Mouse (Mus musculus) liver, embryonic 16.5 days (tissue): ENCODE measurements around the gene Taf6l. TPM values are rescaled to one million over a fixed set of nuclear protein-coding genes. Genes with fewer than 3 reads are reported as not detected.

ENCODE experiments used
- ATAC-seq: fragments of 200-750 bp; cut with Nextera tagmentation; 2 replicates; pipeline ENCODE4 v1.8.0; 2017; ENCODE audit warnings: low read depth, mild to moderate bottlenecking, moderate number of reproducible peaks, moderate library complexity
- H3K27ac ChIP-seq: fragments of 300-500 bp; sonication (generic); 2 replicates; pipeline ENCODE4 v1.5.1; 2014; ENCODE audit warnings: mild to moderate bottlenecking, low read length
- H3K27me3 ChIP-seq: fragments of 300-500 bp; sonication (generic); 2 replicates; pipeline ENCODE4 v1.6.1; 2014; ENCODE audit warnings: low read depth, low read length, mixed read lengths; ENCODE audit not compliant: control insufficient read depth, insufficient read depth
- H3K36me3 ChIP-seq: fragments of 300-500 bp; sonication (generic); 2 replicates; pipeline ENCODE4 v1.6.1; 2014; ENCODE audit warnings: mild to moderate bottlenecking; ENCODE audit not compliant: control insufficient read depth, insufficient read depth
- H3K4me1 ChIP-seq: fragments of 300-500 bp; sonication (generic); 2 replicates; pipeline ENCODE4 v1.6.1; 2014; ENCODE audit warnings: low read depth, low read length, mixed read lengths; ENCODE audit not compliant: control insufficient read depth
- H3K4me2 ChIP-seq: fragments of 300-500 bp; sonication (generic); 2 replicates; pipeline ENCODE4 v1.6.1; 2014; ENCODE audit warnings: low read depth, low read length, mixed read lengths
- H3K4me3 ChIP-seq: fragments of 300-500 bp; sonication (generic); 2 replicates; pipeline ENCODE4 v1.5.1; 2014; ENCODE audit warnings: low read depth, mild to moderate bottlenecking, low read length
- H3K9ac ChIP-seq: fragments of 300-500 bp; sonication (generic); 2 replicates; pipeline ENCODE4 v1.6.1; 2014; ENCODE audit warnings: low read depth, low read length
- H3K9me3 ChIP-seq: fragments of 300-500 bp; sonication (generic); replicated peaks from 2 replicates; pipeline ENCODE4 v1.6.1; 2016; ENCODE audit warnings: low read length; ENCODE audit not compliant: control insufficient read depth
- WGBS: fragments of 180-500 bp; shearing (Covaris S2); extraction: QIAGEN DNeasy Blood & Tissue Kit; methylation state at CpG from one replicate; pipeline ENCODE4 v1.1.7; 2014; ENCODE audit not compliant: insufficient replicate concordance; 5-methylcytosine and 5-hydroxymethylcytosine counted together
- polyA plus RNA-seq: library from polyadenylated mRNA; unstranded; fragments of >200 nt; fragmentation: Nextera tagmentation; extraction: Ambion mirVana; gene quantifications from 2 replicates; pipeline ENCODE4 v1.2.1, GENCODE M21; 2015

Gene Taf6l
- polyA plus RNA-seq: 10.0 and 11.0 TPM in 2 replicates

DNA sequence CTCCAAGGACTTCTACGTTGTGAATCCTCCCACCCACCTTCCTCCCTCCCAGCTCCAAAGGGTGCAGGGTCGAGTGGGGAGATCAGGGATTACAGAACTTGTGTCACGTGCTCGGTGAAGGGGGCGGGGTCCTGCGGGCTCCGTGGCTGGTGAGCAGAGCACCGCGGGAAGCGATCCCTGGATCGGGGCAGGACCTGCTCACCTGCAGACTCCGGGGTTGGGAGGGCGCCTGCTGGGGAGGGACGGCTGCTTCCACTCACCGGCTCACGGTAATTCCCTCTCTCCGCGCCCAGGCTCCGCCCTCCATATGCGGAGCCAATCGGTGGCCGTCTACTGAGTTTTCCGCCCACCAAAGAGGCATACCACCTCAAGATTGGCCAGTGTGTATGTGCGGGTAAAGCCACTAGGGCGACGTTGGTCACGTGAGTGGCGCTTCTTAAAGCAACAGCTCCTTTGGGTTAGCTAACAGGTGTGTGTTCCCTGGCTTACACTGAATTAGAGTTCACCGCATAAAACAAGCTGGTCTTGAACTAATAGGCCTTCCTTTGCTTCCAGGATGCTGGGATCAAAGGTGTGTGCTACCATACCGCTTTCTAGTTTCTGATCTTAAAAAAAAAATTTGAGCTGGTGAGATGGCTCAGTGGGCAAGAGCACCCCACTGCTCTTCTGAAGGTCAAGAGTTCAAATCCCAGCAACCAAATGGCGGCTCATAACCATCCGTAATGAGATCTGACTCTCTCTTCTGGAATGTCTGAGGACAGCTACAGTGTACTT, at the start of gene Taf6l:
Gene Taf6l, minus strand, starts transcription at position 410 of the 774 bp plus-strand sequence.
- ATAC-seq: peak; percentile 99
- Histone ChIP-seq H3K4me3 (peak within 1 kb of the TSS; percentile 82), H3K27ac (peak within 1 kb of the TSS; percentile 79), H3K9me3 (no peaks in the 10 kb centered on the region), H3K4me2 (peak within 1 kb of the TSS; percentile 89), H3K9ac (peak within 1 kb of the TSS; percentile 78), H3K36me3 (peaks cover 15% of the 10 kb centered on the region), H3K27me3 (no peaks in the 10 kb centered on the region), H3K4me1 (peaks cover 15% of the 10 kb centered on the region)
- WGBS: under 1% methylated on average over 32 of the region's 32 CpGs

DNA sequence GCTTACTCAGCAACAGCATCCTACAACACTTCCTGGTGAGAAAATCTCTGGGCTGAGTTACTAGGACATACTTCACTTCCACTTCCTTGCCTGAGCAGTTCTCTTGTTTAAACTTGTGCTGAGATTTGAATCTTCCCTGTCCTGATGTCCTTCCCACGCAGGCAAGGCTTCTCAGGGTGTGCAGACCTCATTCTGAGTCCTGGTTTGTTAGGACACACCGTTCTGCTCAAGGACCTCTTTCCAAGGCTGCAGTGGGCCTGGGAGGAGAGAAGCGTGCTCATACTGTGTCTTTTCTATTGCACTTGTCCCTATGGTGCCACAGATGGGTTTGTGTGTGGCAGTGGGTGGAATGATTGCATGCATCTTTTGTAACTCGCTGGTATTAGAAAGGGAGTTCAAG, 46.8 kb upstream of the Taf6l start:
- peaks cover 72% of the 10 kb centered on the region for H3K36me3 ChIP-seq
- ATAC-seq: no peak

DNA sequence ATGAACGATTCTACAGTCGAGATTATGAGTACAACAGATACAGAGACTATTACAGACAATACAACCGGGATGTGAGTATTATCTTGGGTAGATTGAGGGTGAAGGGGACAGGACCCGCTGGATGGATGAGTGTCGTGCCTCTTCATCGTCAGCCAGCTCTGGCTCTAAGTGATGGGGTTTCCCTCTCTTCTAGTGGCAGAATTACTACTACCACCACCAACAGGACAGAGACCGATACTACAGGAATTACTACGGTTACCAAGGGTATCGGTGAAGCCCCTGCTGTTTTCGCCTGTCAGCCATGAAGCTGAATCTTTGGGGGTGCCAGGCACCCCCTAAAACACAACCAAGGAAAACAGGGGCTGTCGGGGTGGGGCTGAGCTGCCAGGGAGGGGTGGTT, 45.0 kb upstream of the Taf6l start:
- peaks cover 89% of the 10 kb centered on the region for H3K36me3 ChIP-seq
- no peaks in the 10 kb centered on the region for H3K27me3 ChIP-seq
- no peak overlapping the region for H3K27ac ChIP-seq
- H3K9ac ChIP-seq: no peak overlapping the region
- no peak overlapping the region for H3K4me3 ChIP-seq
- WGBS: 88% methylated on average over 11 of the region's 11 CpGs
- no peak for ATAC-seq
- no peaks in the 10 kb centered on the region for H3K9me3 ChIP-seq
- no peaks in the 10 kb centered on the region; the same call in 1 of the 2 replicates for H3K4me1 ChIP-seq
- no peak overlapping the region for H3K4me2 ChIP-seq

More for the DNA sequence above, 46.8 kb upstream of the Taf6l start:
- Histone ChIP-seq H3K9me3 (no peaks in the 10 kb centered on the region), H3K4me1 (peaks cover 8% of the 10 kb centered on the region), H3K27ac (peak overlapping the region; percentile 18; the same call in 1 of the 2 replicates), H3K9ac (no peak overlapping the region), H3K4me2 (no peak overlapping the region), H3K4me3 (no peak overlapping the region), H3K27me3 (no peaks in the 10 kb centered on the region)
- 91% methylated on average over 4 of the region's 4 CpGs for WGBS

DNA sequence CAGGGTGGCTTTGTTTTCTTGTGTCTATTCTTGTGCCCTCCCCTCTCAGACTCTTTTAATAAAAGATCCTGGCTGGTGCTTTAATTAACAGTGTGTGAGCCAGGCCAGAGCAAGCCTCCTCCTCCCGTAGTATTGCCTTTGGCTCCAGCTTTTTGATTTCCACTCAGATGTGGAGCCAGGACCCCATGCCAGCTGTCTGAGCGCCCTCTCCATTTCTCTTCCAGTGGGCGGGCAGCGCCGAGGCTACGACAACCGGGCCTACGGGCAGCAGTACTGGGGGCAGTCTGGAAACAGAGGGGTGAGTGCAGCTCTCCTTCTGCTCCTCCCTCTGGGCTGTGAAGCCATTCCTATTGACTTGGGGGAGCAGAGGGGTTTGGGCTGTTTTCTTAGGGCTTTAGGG, 44.4 kb upstream of the Taf6l start:
- Histone ChIP-seq H3K9ac (no peak overlapping the region), H3K27ac (no peak overlapping the region), H3K27me3 (no peaks in the 10 kb centered on the region), H3K4me2 (no peak overlapping the region), H3K36me3 (peaks cover 95% of the 10 kb centered on the region), H3K4me1 (no peaks in the 10 kb centered on the region; the same call in 1 of the 2 replicates), H3K9me3 (no peaks in the 10 kb centered on the region), H3K4me3 (no peak overlapping the region)
- ATAC-seq: no peak
- WGBS: 93% methylated on average over 8 of the region's 8 CpGs

DNA sequence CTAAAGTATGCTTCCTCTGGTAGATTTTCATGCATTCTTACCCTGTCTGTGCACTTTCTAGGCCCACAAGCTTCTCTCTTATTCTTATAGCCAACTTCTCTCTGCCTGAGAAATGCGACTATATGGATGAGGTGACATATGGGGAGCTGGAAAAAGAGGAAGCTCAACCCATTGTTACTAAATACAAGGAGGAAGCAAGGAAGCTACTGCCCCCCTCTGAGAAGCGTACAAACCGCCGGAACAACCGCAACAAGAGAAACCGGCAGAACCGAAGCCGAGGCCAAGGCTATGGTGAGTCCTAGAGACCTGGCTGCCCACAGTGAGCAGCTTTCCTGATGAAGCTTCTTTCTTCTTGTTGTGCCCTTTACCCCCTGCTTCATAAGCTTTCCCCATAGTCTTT, 43.4 kb upstream of the Taf6l start, which contains the start of gene AC129217.1:
Gene AC129217.1, plus strand, starts transcription at position 114 of the 400 bp plus-strand sequence.
- 49% methylated on average over 8 of the region's 8 CpGs for WGBS
- H3K4me2 ChIP-seq: no peak within 1 kb of the TSS
- peaks cover 99% of the 10 kb centered on the region for H3K36me3 ChIP-seq
- no peak for ATAC-seq
- H3K9me3 ChIP-seq: no peaks in the 10 kb centered on the region
- no peak within 1 kb of the TSS for H3K9ac ChIP-seq
- no peak within 1 kb of the TSS for H3K4me3 ChIP-seq
- H3K4me1 ChIP-seq: no peaks in the 10 kb centered on the region; the same call in 1 of the 2 replicates
- H3K27ac ChIP-seq: peak within 1 kb of the TSS; percentile 13; the same call in 1 of the 2 replicates
- no peaks in the 10 kb centered on the region for H3K27me3 ChIP-seq

DNA sequence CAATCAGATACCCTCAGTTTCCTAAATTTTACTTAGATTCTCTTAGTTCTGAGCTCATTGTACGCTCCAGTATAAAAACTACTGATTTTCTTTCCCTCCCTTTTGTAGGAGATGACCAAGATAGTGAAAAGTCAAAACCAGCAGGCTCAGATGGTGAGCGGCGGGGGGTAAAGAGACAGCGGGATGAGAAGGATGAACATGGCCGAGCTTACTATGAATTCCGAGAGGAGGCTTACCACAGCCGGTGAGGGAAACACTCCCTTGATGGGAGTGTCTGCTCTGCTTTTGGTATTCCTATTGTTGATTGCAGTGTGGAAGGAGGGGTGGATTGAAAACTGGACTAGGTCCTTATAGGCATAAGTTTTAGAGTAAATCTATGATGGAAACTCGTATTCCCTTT, 36.5 kb upstream of the Taf6l start:
- ATAC-seq: no peak
- peak overlapping the region; percentile 100 for H3K4me3 ChIP-seq
- H3K4me1 ChIP-seq: peaks cover 21% of the 10 kb centered on the region
- WGBS: 80% methylated on average over 8 of the region's 8 CpGs
- H3K9ac ChIP-seq: peak overlapping the region; percentile 38
- no peaks in the 10 kb centered on the region for H3K9me3 ChIP-seq
- peak overlapping the region; percentile 93 for H3K4me2 ChIP-seq
- H3K36me3 ChIP-seq: peaks cover 50% of the 10 kb centered on the region
- no peaks in the 10 kb centered on the region for H3K27me3 ChIP-seq
- H3K27ac ChIP-seq: no peak overlapping the region

DNA sequence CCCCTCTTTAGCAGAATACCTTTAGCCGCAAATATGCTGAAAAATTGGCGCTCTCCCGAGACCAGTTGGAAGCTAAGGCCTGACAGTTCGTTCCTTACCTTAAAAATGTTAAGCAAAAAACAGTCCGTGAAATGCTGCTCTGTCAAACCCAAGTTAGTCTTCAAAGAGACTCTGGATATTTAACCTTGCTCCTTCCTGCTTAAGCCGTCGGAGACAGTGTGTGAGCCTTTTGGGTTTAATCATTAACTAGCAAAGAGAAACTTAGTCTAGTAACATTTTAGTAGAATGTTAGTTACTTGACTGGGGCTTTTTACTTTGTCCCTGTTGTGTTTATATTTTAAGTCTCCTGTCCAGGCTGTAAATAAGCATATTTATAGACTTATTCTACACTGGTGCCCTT, 34.9 kb upstream of the Taf6l start:
- Histone ChIP-seq H3K9ac (peak overlapping the region; percentile 99), H3K4me1 (peaks cover 31% of the 10 kb centered on the region), H3K9me3 (no peaks in the 10 kb centered on the region), H3K27me3 (no peaks in the 10 kb centered on the region), H3K4me2 (peak overlapping the region; percentile 93), H3K4me3 (peak overlapping the region; percentile 100), H3K27ac (peak overlapping the region; percentile 100), H3K36me3 (peaks cover 39% of the 10 kb centered on the region)
- ATAC-seq: no peak
- 0% methylated on average over 7 of the region's 7 CpGs for WGBS

DNA sequence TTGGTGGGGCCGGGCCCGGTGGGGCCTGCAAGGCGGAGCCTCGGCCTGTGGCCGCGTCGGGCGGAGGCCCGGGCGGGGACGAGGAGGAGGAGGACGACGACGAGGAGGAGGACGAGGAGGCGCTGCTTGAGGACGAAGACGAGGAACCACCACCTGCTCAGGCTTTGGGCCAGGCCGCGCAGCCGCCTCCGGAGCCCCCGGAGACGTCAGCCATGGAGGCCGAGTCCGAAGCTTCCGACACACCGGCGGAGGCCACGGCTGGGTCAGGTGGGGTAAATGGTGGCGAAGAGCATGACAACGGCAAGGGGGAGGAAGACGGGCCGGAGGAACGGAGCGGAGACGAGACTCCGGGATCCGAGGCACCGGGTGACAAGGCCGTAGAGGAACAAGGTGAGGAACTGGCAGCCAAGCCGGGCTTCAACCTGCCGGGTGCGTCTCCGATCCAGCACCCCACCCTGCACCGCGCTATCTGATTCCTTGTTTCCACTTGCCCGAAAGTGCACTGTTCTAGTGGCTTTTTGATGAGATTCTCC, 34.3 kb upstream of the Taf6l start:
- Histone ChIP-seq H3K9ac (peak overlapping the region; percentile 99), H3K27me3 (no peaks in the 10 kb centered on the region), H3K9me3 (no peaks in the 10 kb centered on the region), H3K4me2 (peak overlapping the region; percentile 93), H3K27ac (peak overlapping the region; percentile 100), H3K4me3 (peak overlapping the region; percentile 100), H3K4me1 (peaks cover 31% of the 10 kb centered on the region), H3K36me3 (peaks cover 37% of the 10 kb centered on the region)
- peak; percentile 54 for ATAC-seq
- under 1% methylated on average over 45 of the region's 48 CpGs for WGBS
